Mouse (Mus musculus): ENCODE results near the gene Cytl1. TPM values are rescaled to one million over a fixed set of nuclear protein-coding genes. Genes with fewer than 3 reads are reported as not detected.

The Cytl1 gene
- total RNA-seq, 1 experiment from 2014 or later = not detected

- ATAC-seq (ENCODE audit: extremely low read depth, insufficient number of reproducible peaks, low FRiP score, poor library complexity, severe bottlenecking) = no peak
Measured at GRCm38 (mm10) chr5:37765851-37766250, 30.5 kb downstream of the Cytl1 start.

GRCm38 (mm10) chr5:37767231-37767630 is 31.9 kb downstream of the Cytl1 start:
- no peak for ATAC-seq (ENCODE audit: extremely low read depth, insufficient number of reproducible peaks, low FRiP score, poor library complexity, severe bottlenecking)

GRCm38 (mm10) chr5:37769031-37769430 is 33.7 kb downstream of the Cytl1 start:
- ATAC-seq (ENCODE audit: extremely low read depth, insufficient number of reproducible peaks, low FRiP score, poor library complexity, severe bottlenecking) = no peak

GRCm38 (mm10) chr5:37770870-37771269 is 35.6 kb downstream of the Cytl1 start:
- no peak for ATAC-seq (ENCODE audit: extremely low read depth, insufficient number of reproducible peaks, low FRiP score, poor library complexity, severe bottlenecking)

GRCm38 (mm10) chr5:37774011-37774410 is 38.7 kb downstream of the Cytl1 start:
- ATAC-seq (ENCODE audit: extremely low read depth, insufficient number of reproducible peaks, low FRiP score, poor library complexity, severe bottlenecking) = no peak

GRCm38 (mm10) chr5:37775681-37776080 is 40.4 kb downstream of the Cytl1 start:
- no peak for ATAC-seq (ENCODE audit: extremely low read depth, insufficient number of reproducible peaks, low FRiP score, poor library complexity, severe bottlenecking)

GRCm38 (mm10) chr5:37783306-37783705 is 48.0 kb downstream of the Cytl1 start:
- no peak for ATAC-seq (ENCODE audit: extremely low read depth, insufficient number of reproducible peaks, low FRiP score, poor library complexity, severe bottlenecking)

- no peak for ATAC-seq (ENCODE audit: extremely low read depth, insufficient number of reproducible peaks, low FRiP score, poor library complexity, severe bottlenecking)
Measured at GRCm38 (mm10) chr5:37784847-37785391, 49.6 kb downstream of the Cytl1 start.

Other genes starting within 250 kb of the Cytl1 start
- 0.23 TPM in 1 of 2 replicates, not detected in the other for gene Stk32b, start 18.3 kb upstream of the Cytl1 start, total RNA-seq (2017)
- not detected in 2 replicates for gene Msx1, start 89.1 kb downstream of the Cytl1 start, total RNA-seq (2017)

All from neutrophil, adult 5-6 weeks (primary cell).